Mouse (Mus musculus): ENCODE results near the gene App. TPM values are rescaled to one million over a fixed set of nuclear protein-coding genes. Genes with fewer than 3 reads are reported as not detected.

App gene
- polyA plus RNA-seq, 1 experiment from 2014 or later = 132 TPM

- no peak overlapping the region for H3K4me3 ChIP-seq (ENCODE audit: low read depth, low read length)
- ATAC-seq (replicated peaks; ENCODE audit: low FRiP score, low TSS enrichment, low read depth) (no peak), DNase-seq (ENCODE audit: low spot score) (no peak)
- H3K27ac ChIP-seq (ENCODE audit: low read depth) = no peak overlapping the region
- H3K4me1 ChIP-seq (replicated peaks; ENCODE audit: control insufficient read depth, insufficient read depth, low read length) = no peaks in the 10 kb centered on the region
- no peaks in the 10 kb centered on the region for H3K27me3 ChIP-seq (replicated peaks; ENCODE audit: control insufficient read depth, insufficient read depth, low read length)
- no peak overlapping the region for H3K4me2 ChIP-seq (ENCODE audit: low read length)
- no peaks in the 10 kb centered on the region for H3K9me3 ChIP-seq (ENCODE audit: control insufficient read depth, low read length)
- peaks cover 8% of the 10 kb centered on the region; the same call in 1 of the 2 replicates for H3K36me3 ChIP-seq (ENCODE audit: control insufficient read depth, insufficient read depth, low read length)
- H3K9ac ChIP-seq (ENCODE audit: low read length) = no peak overlapping the region
- WGBS = 91% methylated on average over 5 of the region's 5 CpGs
Observed at GRCm38 (mm10) chr16:85035815-85036214, 137.8 kb downstream of the App start.

GRCm38 (mm10) chr16:85033747-85034146 is 139.8 kb downstream of the App start:
- Histone ChIP-seq H3K27ac (ENCODE audit: low read depth) (no peak overlapping the region), H3K36me3 (ENCODE audit: control insufficient read depth, insufficient read depth, low read length) (peaks cover 20% of the 10 kb centered on the region), H3K4me1 (replicated peaks; ENCODE audit: control insufficient read depth, insufficient read depth, low read length) (no peaks in the 10 kb centered on the region), H3K9me3 (ENCODE audit: control insufficient read depth, low read length) (no peaks in the 10 kb centered on the region), H3K27me3 (replicated peaks; ENCODE audit: control insufficient read depth, insufficient read depth, low read length) (no peaks in the 10 kb centered on the region), H3K4me3 (ENCODE audit: low read depth, low read length) (no peak overlapping the region), H3K4me2 (ENCODE audit: low read length) (no peak overlapping the region), H3K9ac (ENCODE audit: low read length) (no peak overlapping the region)
- WGBS = 74% methylated on average over 5 of the region's 5 CpGs
- DNase-seq (ENCODE audit: low spot score) = no peak
- peak; percentile 19; the same call in 1 of the 2 replicates for ATAC-seq (replicated peaks; ENCODE audit: low FRiP score, low TSS enrichment, low read depth)

DNA sequence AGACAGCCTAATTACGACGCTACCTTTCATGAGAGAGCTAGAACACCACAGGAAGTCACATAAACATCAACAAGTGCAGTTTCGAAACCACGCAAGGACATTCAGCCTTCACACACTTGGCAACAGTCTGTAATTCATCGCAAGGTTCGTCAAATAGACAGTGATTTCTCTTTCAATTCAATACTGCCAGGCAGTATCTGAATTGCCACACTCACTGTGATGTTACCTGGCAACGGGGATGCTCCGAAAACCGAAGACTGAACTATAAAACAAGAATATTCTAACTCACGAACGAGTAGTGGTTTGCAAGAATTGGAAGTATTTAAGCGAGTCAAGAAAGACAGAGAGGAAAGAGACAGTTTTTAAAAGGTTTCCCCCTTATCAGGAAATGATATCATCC is 142.8 kb downstream of the App start:
- no peak overlapping the region for H3K4me2 ChIP-seq (ENCODE audit: low read length)
- no peaks in the 10 kb centered on the region for H3K4me1 ChIP-seq (replicated peaks; ENCODE audit: control insufficient read depth, insufficient read depth, low read length)
- H3K4me3 ChIP-seq (ENCODE audit: low read depth, low read length) = no peak overlapping the region
- no peaks in the 10 kb centered on the region for H3K27me3 ChIP-seq (replicated peaks; ENCODE audit: control insufficient read depth, insufficient read depth, low read length)
- DNase-seq (ENCODE audit: low spot score) (no peak), ATAC-seq (replicated peaks; ENCODE audit: low FRiP score, low TSS enrichment, low read depth) (no peak)
- no peak overlapping the region for H3K9ac ChIP-seq (ENCODE audit: low read length)
- WGBS = 95% methylated on average over 12 of the region's 12 CpGs
- no peaks in the 10 kb centered on the region for H3K9me3 ChIP-seq (ENCODE audit: control insufficient read depth, low read length)
- peaks cover 26% of the 10 kb centered on the region for H3K36me3 ChIP-seq (ENCODE audit: control insufficient read depth, insufficient read depth, low read length)
- H3K27ac ChIP-seq (ENCODE audit: low read depth) = no peak overlapping the region

DNA sequence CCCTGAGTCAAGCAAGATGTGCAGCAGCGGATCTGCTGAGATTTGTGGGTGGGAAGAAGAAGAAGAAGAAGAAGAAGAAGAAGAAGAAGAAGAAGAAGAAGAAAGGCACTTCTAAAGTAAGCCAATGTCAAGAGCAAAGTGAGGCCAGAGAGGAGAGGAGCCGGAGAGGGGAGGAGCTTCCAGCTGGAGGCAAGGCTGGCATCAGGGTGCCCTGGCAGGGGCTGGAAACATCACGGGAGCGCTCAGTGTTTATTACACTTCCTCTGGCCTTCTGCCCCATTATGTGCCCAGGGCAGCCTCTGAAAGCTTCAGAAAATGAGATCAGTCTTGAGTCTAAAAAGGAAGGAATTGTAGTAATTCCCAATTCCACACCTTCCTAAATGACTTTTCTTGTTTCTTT is 145.2 kb downstream of the App start:
- DNase-seq (ENCODE audit: low spot score) = no peak
- H3K27me3 ChIP-seq (replicated peaks; ENCODE audit: control insufficient read depth, insufficient read depth, low read length) = no peaks in the 10 kb centered on the region
- WGBS = 89% methylated on average over 4 of the region's 4 CpGs

DNA sequence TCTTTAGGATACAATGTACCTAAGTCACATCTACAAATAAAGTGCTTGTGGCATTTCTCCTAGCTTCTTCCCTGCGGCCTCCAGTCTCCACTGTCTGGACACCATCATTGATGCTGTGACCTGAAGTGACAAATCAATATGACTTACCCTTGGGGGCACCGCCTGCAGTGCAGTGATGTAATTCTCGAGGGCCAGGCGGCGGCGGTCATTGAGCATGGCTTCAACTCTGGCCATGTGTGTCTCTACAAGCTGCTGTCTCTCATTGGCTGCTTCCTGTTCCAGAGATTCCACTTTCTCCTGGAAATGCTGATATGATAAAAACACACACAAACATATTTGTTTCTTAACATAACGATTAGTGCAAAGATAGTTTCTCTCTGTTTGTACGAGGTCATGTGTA is 148.9 kb downstream of the App start:
- H3K27me3 ChIP-seq (replicated peaks; ENCODE audit: control insufficient read depth, insufficient read depth, low read length) = no peaks in the 10 kb centered on the region
- DNase-seq (ENCODE audit: low spot score) (no peak), ATAC-seq (replicated peaks; ENCODE audit: low FRiP score, low TSS enrichment, low read depth) (no peak)
- 95% methylated on average over 8 of the region's 8 CpGs for WGBS
- H3K9me3 ChIP-seq (ENCODE audit: control insufficient read depth, low read length) = no peaks in the 10 kb centered on the region
- no peak overlapping the region for H3K27ac ChIP-seq (ENCODE audit: low read depth)
- H3K4me1 ChIP-seq (replicated peaks; ENCODE audit: control insufficient read depth, insufficient read depth, low read length) = no peaks in the 10 kb centered on the region
- H3K36me3 ChIP-seq (ENCODE audit: control insufficient read depth, insufficient read depth, low read length) = peaks cover 32% of the 10 kb centered on the region
- H3K4me2 ChIP-seq (ENCODE audit: low read length) = no peak overlapping the region
- H3K9ac ChIP-seq (ENCODE audit: low read length) = no peak overlapping the region
- H3K4me3 ChIP-seq (ENCODE audit: low read depth, low read length) = no peak overlapping the region

More for the DNA sequence above, 145.2 kb downstream of the App start:
- H3K4me1 ChIP-seq (replicated peaks; ENCODE audit: control insufficient read depth, insufficient read depth, low read length) = no peaks in the 10 kb centered on the region
- H3K9ac ChIP-seq (ENCODE audit: low read length) = no peak overlapping the region
- no peak overlapping the region for H3K27ac ChIP-seq (ENCODE audit: low read depth)
- H3K9me3 ChIP-seq (ENCODE audit: control insufficient read depth, low read length) = no peaks in the 10 kb centered on the region
- H3K36me3 ChIP-seq (ENCODE audit: control insufficient read depth, insufficient read depth, low read length) = peaks cover 46% of the 10 kb centered on the region
- no peak for ATAC-seq (replicated peaks; ENCODE audit: low FRiP score, low TSS enrichment, low read depth)
- no peak overlapping the region for H3K4me2 ChIP-seq (ENCODE audit: low read length)
- no peak overlapping the region for H3K4me3 ChIP-seq (ENCODE audit: low read depth, low read length)

- whole genome bisulfite sequencing = 88% methylated on average over 3 of the region's 3 CpGs
- Histone ChIP-seq H3K27ac (ENCODE audit: low read depth) (no peak overlapping the region), H3K4me3 (ENCODE audit: low read depth, low read length) (no peak overlapping the region), H3K9me3 (ENCODE audit: control insufficient read depth, low read length) (no peaks in the 10 kb centered on the region), H3K9ac (ENCODE audit: low read length) (no peak overlapping the region), H3K27me3 (replicated peaks; ENCODE audit: control insufficient read depth, insufficient read depth, low read length) (no peaks in the 10 kb centered on the region), H3K36me3 (ENCODE audit: control insufficient read depth, insufficient read depth, low read length) (peaks cover 26% of the 10 kb centered on the region), H3K4me2 (ENCODE audit: low read length) (no peak overlapping the region), H3K4me1 (replicated peaks; ENCODE audit: control insufficient read depth, insufficient read depth, low read length) (no peaks in the 10 kb centered on the region)
- DNase-seq (ENCODE audit: low spot score) (no peak), ATAC-seq (replicated peaks; ENCODE audit: low FRiP score, low TSS enrichment, low read depth) (no peak)
Observed at GRCm38 (mm10) chr16:85023106-85023505, 150.5 kb downstream of the App start.

GRCm38 (mm10) chr16:85020696-85021323 is 152.8 kb downstream of the App start:
- no peaks in the 10 kb centered on the region for H3K27me3 ChIP-seq (replicated peaks; ENCODE audit: control insufficient read depth, insufficient read depth, low read length)
- peaks cover 20% of the 10 kb centered on the region for H3K36me3 ChIP-seq (ENCODE audit: control insufficient read depth, insufficient read depth, low read length)
- no peaks in the 10 kb centered on the region for H3K9me3 ChIP-seq (ENCODE audit: control insufficient read depth, low read length)
- no peak overlapping the region for H3K4me2 ChIP-seq (ENCODE audit: low read length)
- no peak overlapping the region for H3K27ac ChIP-seq (ENCODE audit: low read depth)
- no peak overlapping the region for H3K4me3 ChIP-seq (ENCODE audit: low read depth, low read length)
- WGBS = 69% methylated on average over 9 of the region's 9 CpGs
- no peak for ATAC-seq (replicated peaks; ENCODE audit: low FRiP score, low TSS enrichment, low read depth)
- H3K4me1 ChIP-seq (replicated peaks; ENCODE audit: control insufficient read depth, insufficient read depth, low read length) = no peaks in the 10 kb centered on the region
- DNase-seq (ENCODE audit: low spot score) = no peak
- H3K9ac ChIP-seq (ENCODE audit: low read length) = no peak overlapping the region

GRCm38 (mm10) chr16:85019273-85019672 is 154.3 kb downstream of the App start:
- no peaks in the 10 kb centered on the region for H3K9me3 ChIP-seq (ENCODE audit: control insufficient read depth, low read length)
- H3K4me3 ChIP-seq (ENCODE audit: low read depth, low read length) = no peak overlapping the region
- ATAC-seq (replicated peaks; ENCODE audit: low FRiP score, low TSS enrichment, low read depth) (no peak), DNase-seq (ENCODE audit: low spot score) (no peak)
- H3K36me3 ChIP-seq (ENCODE audit: control insufficient read depth, insufficient read depth, low read length) = peaks cover 16% of the 10 kb centered on the region
- H3K4me2 ChIP-seq (ENCODE audit: low read length) = no peak overlapping the region
- no peak overlapping the region for H3K9ac ChIP-seq (ENCODE audit: low read length)
- no peaks in the 10 kb centered on the region for H3K4me1 ChIP-seq (replicated peaks; ENCODE audit: control insufficient read depth, insufficient read depth, low read length)
- H3K27ac ChIP-seq (ENCODE audit: low read depth) = no peak overlapping the region
- no peaks in the 10 kb centered on the region for H3K27me3 ChIP-seq (replicated peaks; ENCODE audit: control insufficient read depth, insufficient read depth, low read length)
- 86% methylated on average over 5 of the region's 5 CpGs for WGBS

DNA sequence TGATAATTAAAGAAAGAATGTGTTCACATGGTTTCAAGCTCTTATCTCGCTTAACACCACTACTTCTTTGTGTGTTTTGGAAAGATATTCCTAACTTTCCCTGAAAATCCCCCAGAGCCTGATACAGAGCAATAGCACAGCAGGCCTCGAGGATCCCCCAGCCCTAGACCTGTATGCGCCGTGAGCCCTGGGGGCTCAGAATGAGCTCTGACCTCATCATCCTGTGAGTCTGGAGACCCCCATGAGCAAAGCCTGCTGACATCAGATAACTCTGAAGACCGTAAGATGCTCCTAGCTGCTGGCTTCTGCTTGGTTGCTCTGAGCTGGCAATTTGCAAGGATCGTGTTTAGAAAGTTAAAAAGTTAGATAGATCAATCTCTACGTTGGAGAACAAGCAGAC is 155.7 kb downstream of the App start:
- Histone ChIP-seq H3K27me3 (replicated peaks; ENCODE audit: control insufficient read depth, insufficient read depth, low read length) (no peaks in the 10 kb centered on the region), H3K4me3 (ENCODE audit: low read depth, low read length) (no peak overlapping the region), H3K27ac (ENCODE audit: low read depth) (no peak overlapping the region), H3K36me3 (ENCODE audit: control insufficient read depth, insufficient read depth, low read length) (peaks cover 24% of the 10 kb centered on the region), H3K4me2 (ENCODE audit: low read length) (no peak overlapping the region), H3K9me3 (ENCODE audit: control insufficient read depth, low read length) (no peaks in the 10 kb centered on the region), H3K9ac (ENCODE audit: low read length) (no peak overlapping the region), H3K4me1 (replicated peaks; ENCODE audit: control insufficient read depth, insufficient read depth, low read length) (no peaks in the 10 kb centered on the region)
- DNase-seq (ENCODE audit: low spot score) = no peak
- no peak for ATAC-seq (replicated peaks; ENCODE audit: low FRiP score, low TSS enrichment, low read depth)
- 79% methylated on average over 7 of the region's 7 CpGs for WGBS

Measured in intestine, embryonic 14.5 days (tissue).